Mouse (Mus musculus) left cerebral cortex, adult 9 months (tissue): ENCODE data around the gene Plekhd1.

ENCODE experiments used
- DNase-seq, 2 experiments: peaks; one replicate each; pipeline ENCODE4 v3.0.0; 2022; ENCODE audit warnings: low spot score in 2 of 2

The Plekhd1 gene

DNA sequence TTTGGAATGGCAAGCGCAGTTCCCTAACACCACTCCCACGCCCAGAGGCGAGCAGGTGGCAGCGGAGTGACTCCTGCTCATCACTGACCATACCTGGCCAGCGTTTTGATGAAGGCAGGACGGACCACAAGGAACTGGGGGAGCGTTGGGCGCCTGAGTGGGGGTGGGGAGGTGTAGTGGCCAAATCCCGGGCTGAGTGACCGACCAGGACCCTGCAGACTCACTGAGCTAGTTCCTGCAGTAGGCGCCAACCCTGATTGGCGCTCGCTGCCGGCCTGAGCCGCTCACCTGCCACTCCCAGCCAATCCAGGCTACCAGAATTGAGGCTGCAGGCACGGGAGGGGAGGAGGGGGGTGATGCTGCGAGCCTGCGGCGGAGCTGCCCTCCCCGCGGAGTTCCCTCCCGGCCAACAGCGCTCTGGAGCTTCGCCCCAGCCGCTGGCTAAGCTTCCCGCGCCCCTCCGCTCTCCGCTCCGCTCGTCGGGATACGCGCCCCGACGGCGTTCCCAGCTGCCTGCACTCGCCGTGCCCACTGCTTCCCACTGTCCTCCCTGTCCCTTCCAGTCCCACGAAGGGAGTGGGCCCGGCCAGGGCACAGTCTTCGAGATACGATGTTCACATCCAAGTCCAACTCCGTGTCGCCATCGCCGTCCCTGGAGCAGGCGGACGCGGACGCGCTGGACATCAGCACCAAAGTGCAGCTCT, at the start of gene Plekhd1:
TSS of gene Plekhd1 (plus strand) at position 323 of the 704 bp plus-strand sequence.
- DNase-seq, result peak in 1 of 2 experiments; percentile 15

DNA sequence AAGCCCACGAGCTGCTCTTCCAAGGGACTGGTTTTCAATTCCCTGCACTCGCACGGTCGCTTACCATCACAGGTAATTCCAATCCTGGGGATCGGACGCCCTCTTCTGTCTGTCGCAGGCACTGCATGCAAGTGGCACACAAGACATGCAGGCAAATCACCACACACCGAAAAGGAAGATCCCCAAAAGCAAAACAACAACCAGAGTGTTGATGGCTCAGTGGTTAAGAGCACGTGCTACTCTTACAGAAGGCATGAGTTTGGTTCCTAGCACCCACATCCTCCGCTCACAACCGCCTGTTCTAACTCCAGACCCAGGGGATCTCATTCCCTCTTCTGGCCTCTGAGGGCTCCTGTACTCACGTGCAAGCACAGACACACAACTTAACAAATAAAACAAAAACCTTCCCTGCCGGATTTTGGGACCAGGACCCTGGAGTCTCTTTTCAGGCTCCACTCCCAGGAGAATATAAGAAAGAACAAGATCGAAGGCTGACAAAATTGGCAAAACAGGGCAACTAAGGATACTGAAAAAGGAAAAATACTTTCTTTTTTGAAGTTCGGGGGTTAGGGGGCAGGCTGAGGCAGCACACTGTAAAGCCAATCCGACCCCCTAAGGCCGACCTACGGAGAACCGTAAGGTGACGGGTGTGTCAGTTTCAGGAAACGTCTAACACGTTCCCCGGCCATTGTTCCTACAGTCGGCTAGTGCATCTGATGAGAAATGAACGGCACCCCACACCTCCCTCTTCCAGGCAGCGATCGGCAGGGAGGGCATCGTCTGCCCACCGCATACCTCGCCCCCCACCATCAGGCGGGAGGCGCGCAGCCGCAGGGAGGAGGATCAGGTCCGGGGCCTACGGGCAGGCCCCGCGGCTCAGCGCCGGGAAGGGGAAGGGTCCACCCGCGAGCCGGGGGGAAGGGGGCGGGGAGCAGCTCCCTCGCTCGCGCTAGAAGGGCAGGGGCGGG, 49.4 kb upstream of the Plekhd1 start:
- peak in 1 of 2 experiments; percentile 26 for DNase-seq

DNA sequence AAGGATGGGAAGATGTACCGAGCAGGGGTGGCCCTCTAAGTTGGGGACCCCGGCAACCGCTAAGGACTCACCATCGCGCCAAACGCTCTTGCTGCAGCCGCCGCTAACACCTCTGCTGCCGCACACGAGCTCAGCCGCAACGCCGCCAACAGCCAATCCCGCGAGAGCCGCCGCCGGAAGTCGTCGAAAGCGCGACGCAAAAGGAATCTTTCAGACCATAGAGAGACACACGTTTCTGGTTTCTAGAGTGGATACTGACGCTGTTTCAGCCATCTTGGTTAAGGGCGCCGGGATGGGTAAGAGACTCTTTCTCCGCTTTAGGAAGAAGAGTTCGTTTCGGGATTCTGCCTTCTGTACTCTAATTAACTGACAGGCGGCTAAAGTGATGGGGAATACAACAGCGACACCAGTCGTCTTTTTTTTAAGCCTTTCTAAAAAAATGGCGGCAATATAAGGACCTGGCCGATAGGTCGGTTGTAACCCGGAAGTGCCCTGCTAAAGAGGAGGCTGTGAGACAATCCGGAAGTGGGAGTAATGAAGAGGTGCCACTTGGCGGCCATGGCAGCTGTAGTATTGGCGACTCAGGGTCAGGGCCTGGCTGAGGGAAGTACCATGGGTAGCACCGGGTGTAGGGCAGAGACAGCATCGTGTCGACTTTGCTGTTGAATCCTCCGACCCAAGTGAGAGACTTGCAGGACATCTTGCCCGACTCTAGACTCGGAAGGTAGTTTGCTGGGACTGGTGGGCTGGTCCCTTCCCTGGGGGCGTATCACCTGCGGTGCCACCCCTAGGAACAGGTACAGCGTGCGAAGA, 48.5 kb upstream of the Plekhd1 start, which contains the start of the genes Slc39a9 and Erh:
TSS of gene Slc39a9 (plus strand) at position 191 of the 813 bp plus-strand sequence.
TSS of gene Erh (minus strand) at position 649 of the 813 bp plus-strand sequence.
- DNase-seq, result peak; percentile 90 to 94

DNA sequence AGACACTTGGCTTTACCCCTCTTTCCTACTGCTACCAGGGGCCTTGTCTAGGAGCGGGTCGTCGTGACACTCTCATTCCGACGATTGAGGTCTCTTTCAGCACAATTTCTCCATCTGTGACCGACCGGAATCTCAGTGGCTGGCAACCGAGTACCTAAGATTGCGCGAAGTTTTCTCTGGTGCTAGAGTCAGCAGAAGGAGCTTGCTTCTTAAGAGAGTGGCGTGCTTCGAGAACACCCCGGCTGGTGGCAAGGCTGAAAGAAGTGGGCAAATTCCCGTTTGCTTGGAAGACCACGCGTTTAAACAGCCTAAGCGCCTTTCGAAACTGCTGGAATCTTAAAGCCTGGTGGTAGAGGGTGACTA, 47.9 kb upstream of the Plekhd1 start:
- DNase-seq, result peak in 1 of 2 experiments; percentile 7

GRCm38 (mm10) chr12:80646377-80646776, 46.0 kb upstream of the Plekhd1 start:
- no peak for DNase-seq

GRCm38 (mm10) chr12:80653951-80654658, 38.3 kb upstream of the Plekhd1 start:
- no peak for DNase-seq

DNA sequence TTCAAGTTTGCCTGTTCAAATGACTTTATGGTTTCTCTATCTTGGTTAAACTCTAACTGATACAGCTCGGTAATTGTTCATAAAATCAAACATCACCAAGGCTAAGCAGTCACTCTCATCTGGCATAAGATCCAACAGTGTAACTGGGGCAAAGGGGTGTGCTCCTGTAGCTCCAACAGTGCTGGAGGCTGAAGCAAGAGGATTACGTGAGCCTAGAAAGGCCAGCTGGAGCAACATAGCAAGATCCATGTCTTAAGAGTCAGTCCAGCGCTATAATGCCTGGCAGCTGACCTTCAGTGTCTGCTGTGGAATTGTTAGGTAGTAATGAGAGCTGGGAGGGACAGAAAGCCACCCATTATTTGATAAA, 37.7 kb upstream of the Plekhd1 start:
- DNase-seq, result no peak

GRCm38 (mm10) chr12:80658661-80659060, 33.7 kb upstream of the Plekhd1 start:
- DNase-seq, result no peak

GRCm38 (mm10) chr12:80662322-80662721, 30.1 kb upstream of the Plekhd1 start:
- DNase-seq, result no peak

DNA sequence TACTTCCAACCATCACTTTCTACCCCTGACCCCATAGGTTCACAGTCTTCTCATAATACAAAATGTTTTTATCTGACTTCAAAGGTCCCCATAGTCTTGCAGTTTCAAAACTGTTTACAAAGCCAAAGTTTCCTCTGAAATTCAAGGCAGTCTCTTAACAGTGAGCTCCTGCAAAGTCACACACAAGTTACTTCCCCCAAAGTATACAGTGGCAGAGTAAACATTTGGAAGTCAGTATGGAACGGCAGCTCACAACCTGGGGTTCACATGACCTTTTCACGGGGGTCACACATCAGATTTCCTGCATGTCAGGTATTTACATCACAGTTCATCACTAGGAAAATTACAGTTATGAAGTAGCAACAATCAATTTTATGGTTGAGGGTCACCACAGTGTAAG, 28.5 kb upstream of the Plekhd1 start:
- no peak for DNase-seq

- no peak for DNase-seq
Observed at GRCm38 (mm10) chr12:80668391-80668790, 24.0 kb upstream of the Plekhd1 start.

GRCm38 (mm10) chr12:80673170-80673569, 19.2 kb upstream of the Plekhd1 start:
- DNase-seq, result peak in 1 of 2 experiments; percentile 73

DNA sequence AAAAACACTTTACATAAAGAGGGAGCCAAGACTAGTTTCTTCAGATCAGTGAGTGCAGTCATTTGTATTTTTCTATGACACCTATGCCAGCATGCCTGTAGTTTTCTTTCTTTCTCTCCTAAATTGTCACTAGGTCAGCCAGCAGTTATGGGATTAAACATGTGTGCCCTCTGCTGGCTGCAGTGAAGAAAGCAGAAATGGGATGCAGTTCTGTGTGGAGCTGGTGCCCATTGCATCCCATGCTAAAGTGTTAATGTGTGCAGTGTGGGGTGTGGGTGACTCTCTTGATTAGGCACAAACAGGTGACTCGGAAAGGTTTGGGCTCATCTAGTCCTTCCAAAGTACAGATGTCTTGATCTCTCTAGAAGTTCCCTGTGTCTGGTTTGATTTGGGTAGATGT, 11.1 kb upstream of the Plekhd1 start:
- DNase-seq, result peak in 1 of 2 experiments; percentile 39

GRCm38 (mm10) chr12:80683554-80683953, 8.8 kb upstream of the Plekhd1 start:
- no peak for DNase-seq

GRCm38 (mm10) chr12:80684316-80684715, 8.1 kb upstream of the Plekhd1 start:
- DNase-seq, result no peak

GRCm38 (mm10) chr12:80687788-80688211, 4.6 kb upstream of the Plekhd1 start:
- DNase-seq, result no peak

GRCm38 (mm10) chr12:80689696-80690095, 2.7 kb upstream of the Plekhd1 start:
- no peak for DNase-seq

DNA sequence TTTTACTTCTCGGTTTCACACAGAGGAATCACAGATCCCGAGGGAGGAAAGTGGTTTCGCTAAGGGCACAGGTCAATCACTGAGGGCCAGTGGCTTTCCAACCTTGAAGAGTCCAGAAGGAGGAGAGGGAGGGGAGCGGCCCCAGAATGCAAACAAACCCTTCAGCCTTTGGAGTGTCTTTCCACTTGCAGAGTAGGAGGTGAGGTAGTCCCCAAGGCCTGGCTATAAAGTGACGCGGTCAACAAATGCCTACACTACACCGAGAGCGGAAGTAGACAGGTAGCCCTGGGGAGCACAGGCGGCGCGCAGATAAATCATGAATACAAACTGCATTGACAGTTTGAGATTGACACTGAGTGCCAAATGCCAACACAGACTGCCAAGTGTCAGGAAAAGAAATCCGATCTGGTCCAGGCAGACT, 710 bp upstream of the Plekhd1 start:
- no peak for DNase-seq

- DNase-seq, result no peak
Observed at GRCm38 (mm10) chr12:80693700-80694099, 1.3 kb downstream of the Plekhd1 start.

GRCm38 (mm10) chr12:80695004-80695403, 2.6 kb downstream of the Plekhd1 start:
- no peak for DNase-seq

DNA sequence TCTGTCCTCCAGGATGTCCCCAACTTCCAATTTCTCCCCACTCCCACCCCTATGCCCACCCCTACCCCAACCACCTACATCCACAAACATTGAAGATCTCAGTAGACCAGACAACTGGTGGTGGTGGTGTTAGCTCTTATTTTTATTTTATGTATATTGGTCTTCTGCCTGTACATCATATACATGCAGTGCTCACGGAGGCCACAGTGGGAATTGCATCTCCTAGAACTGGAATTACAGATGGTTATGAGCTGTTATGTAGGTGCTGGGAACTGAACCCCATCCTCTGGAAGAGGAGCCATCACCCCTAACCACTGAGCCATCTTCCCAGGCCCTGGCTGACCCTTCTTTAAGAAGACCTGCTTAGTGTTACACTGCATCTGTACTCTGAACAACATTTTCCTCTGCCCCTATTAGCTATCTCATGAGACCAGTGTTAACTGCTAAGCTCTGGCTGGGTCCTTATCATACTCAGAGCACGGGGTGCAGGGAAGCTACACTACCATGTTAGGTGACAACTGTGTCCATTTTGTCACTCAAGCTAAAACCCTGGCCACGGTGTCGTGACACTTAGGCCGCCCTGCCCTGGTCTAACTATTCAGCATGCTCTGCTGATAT, 6.2 kb downstream of the Plekhd1 start:
- DNase-seq, result no peak
